Mouse (Mus musculus): Measurements from ENCODE around the gene Prm3. TPM values are rescaled to one million over a fixed set of nuclear protein-coding genes. Genes with fewer than 3 reads are reported as not detected.

Gene Prm3
- not detected in 2 replicates for polyA plus RNA-seq (2016; fragmentation: Nextera tagmentation; extraction: Ambion mirVana)

DNA sequence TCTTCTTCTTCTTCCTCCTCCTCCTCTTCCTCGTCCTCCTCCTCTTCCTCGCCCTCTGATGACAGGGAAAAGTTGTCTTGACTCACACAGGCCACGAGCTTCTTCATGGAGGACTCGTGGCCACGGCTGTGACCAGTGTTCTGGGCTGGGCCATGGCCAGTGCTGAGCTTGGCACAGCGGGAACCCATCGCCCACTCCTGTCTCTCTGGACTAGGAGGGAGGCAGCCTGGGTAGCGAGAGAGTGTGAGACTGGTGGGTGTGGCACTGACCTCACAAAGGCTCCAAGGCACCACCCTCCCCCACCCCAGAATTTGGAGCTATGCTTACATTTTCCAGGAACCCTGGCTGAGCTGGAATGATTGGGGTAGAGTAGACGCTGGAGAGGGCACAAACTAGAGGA is at the start of gene Prm3:
Gene Prm3 (minus strand): TSS at position 213 of the 400 bp plus-strand sequence.
- peaks cover 15% of the 10 kb centered on the region for H3K27me3 ChIP-seq (ENCODE audit: insufficient read depth, poor library complexity, severe bottlenecking)
- H3K4me1 ChIP-seq (replicated peaks), result peaks cover 27% of the 10 kb centered on the region
- H3K9me3 ChIP-seq, result no peaks in the 10 kb centered on the region
- no peaks in the 10 kb centered on the region for H3K36me3 ChIP-seq
- WGBS, result 81% methylated on average over 9 of the region's 9 CpGs
- H3K4me3 ChIP-seq, result no peak within 1 kb of the TSS
- no peak for DNase-seq (ENCODE audit: low spot score)
- no peak within 1 kb of the TSS for H3K27ac ChIP-seq

DNA sequence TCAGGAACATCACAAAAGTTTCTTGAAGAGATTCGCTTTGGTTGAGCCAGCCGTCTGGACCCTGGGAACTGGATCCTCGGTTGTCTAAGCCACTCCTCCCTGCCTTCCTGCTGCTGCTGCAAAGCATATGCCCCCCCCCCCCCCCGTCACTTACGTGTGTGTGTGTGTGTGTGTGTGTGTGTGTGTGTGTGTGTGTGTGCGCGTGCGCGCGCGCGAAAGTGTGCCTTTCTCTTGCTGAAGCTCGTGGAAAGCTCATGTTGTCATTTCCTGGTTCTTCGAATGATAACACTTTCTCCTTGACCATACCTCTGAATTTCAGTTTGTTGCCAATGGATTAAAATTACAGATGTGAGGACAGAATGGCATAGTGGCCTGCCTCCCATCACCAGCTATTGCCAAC is 49.3 kb upstream of the Prm3 start:
- WGBS, result 92% methylated on average over 14 of the region's 14 CpGs
- Histone ChIP-seq H3K27me3 (ENCODE audit: insufficient read depth, poor library complexity, severe bottlenecking) (no peaks in the 10 kb centered on the region), H3K9me3 (no peaks in the 10 kb centered on the region), H3K4me3 (no peak overlapping the region), H3K27ac (no peak overlapping the region), H3K36me3 (peaks cover 22% of the 10 kb centered on the region), H3K4me1 (replicated peaks) (peaks cover 55% of the 10 kb centered on the region)
- DNase-seq (ENCODE audit: low spot score), result no peak

DNA sequence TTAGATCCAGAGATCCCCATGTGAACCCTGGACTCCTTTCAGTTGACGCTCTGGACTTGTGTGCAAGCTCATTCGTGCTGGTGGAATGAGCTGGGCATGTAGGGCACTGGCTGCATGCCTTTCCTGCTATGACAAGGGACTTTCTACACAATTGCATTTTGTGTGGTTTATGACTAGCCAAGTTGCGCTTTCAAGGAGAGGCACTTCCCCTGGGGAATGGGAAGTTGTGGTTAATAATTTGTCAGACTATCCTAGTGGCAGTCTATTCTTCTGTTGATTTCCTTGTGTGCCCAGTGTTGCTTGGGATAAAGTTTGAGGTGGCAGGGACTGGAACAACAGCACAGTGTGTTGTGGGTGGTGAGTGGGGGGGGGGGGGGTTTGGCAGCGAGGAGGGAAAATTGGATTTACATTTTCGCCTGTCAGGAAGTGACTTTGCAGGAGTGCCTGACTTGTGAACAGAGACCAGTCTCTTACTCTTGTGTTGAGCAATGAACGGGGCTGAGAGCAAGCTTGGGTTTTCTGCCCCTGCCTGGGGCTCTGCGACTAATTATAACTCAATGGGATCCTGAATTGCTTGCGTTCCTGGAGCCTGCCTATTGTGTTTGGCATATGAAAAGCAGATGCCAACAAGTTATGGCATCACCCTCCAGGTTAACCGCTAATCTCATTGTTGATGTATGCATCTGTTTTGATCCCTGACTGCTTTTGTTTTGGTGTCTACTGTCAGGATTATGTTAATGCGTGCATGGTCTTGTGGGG is 48.0 kb upstream of the Prm3 start:
- no peaks in the 10 kb centered on the region for H3K9me3 ChIP-seq
- peaks cover 46% of the 10 kb centered on the region for H3K4me1 ChIP-seq (replicated peaks)
- H3K27ac ChIP-seq, result no peak overlapping the region; the same call in 1 of the 2 replicates
- DNase-seq (ENCODE audit: low spot score), result peak; percentile 24
- no peak overlapping the region for H3K4me3 ChIP-seq
- H3K27me3 ChIP-seq (ENCODE audit: insufficient read depth, poor library complexity, severe bottlenecking), result peaks cover 5% of the 10 kb centered on the region
- WGBS, result 44% methylated on average over 10 of the region's 10 CpGs
- peaks cover 19% of the 10 kb centered on the region for H3K36me3 ChIP-seq

DNA sequence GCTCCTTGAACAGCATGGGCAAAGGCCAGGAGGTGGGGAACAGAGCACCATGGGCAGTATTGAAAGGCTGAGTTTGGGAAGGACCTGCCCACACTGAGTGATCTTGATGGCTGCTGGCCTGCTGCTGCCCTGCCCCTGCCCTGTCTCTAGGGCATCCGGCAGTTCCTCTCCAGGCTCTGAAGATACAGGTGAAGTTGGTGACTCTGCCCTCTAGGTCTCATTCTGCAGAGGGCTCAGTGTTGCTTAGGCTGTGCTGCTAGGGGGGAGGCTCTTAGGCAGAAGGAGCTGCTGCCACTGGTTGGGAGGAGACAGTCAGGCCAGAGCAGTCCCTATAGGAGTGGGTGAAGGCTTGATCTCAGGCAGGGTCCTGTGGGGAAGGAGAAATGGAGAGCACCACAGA is 47.2 kb upstream of the Prm3 start:
- 86% methylated on average over 1 of the region's 1 CpGs for WGBS
- peaks cover 19% of the 10 kb centered on the region for H3K36me3 ChIP-seq

DNA sequence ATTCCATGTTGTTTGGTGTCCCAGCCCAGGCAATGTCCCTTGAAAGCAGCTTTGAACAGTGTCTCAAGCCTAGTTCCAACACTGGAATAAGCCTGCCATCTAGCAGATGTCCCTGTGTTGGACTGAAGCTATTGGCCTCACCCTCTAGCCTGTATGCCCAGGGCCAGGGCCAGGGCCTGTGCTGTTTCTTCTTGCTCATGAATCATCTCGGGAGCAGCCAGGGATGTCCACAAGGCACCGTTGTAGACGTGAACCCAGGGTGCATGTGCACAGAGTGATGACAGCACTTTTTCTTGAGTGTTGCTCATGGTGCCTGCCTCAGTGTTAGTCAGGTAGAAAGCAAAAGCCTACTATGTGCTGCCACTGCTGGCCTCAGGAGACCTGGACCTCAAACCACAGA is 46.5 kb upstream of the Prm3 start:
- peaks cover 39% of the 10 kb centered on the region for H3K4me1 ChIP-seq (replicated peaks)
- H3K27me3 ChIP-seq (ENCODE audit: insufficient read depth, poor library complexity, severe bottlenecking), result peaks cover 11% of the 10 kb centered on the region
- H3K4me3 ChIP-seq, result no peak overlapping the region
- no peaks in the 10 kb centered on the region for H3K9me3 ChIP-seq
- no peak for DNase-seq (ENCODE audit: low spot score)
- H3K36me3 ChIP-seq, result peaks cover 19% of the 10 kb centered on the region
- no peak overlapping the region for H3K27ac ChIP-seq
- WGBS, result 93% methylated on average over 3 of the region's 3 CpGs

More for the DNA sequence above, 47.2 kb upstream of the Prm3 start:
- Histone ChIP-seq H3K27ac (no peak overlapping the region; the same call in none of the 2 replicates), H3K27me3 (ENCODE audit: insufficient read depth, poor library complexity, severe bottlenecking) (peaks cover 11% of the 10 kb centered on the region), H3K4me1 (replicated peaks) (peaks cover 40% of the 10 kb centered on the region), H3K4me3 (no peak overlapping the region), H3K9me3 (no peaks in the 10 kb centered on the region)
- DNase-seq (ENCODE audit: low spot score), result no peak

DNA sequence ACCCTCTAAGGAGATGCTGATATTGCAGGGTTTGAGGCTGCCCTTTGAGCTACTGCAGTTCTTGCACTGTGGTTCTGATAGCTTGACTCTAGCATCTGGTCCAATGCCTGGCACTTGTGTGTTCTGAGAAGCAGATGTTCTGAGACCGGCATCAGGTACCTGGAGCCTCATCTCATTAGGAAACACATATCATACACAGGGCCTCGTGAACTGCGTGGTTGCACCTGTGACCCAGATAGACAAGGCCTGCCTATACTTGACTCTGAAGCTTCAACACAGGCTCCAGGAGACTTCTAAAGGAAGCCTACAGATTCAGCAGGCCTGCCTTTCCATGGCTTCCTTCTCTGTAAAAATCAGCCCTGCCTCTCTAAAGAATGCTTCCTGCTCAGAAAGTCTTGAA is 45.7 kb upstream of the Prm3 start:
- DNase-seq (ENCODE audit: low spot score), result no peak
- Histone ChIP-seq H3K36me3 (peaks cover 17% of the 10 kb centered on the region), H3K27me3 (ENCODE audit: insufficient read depth, poor library complexity, severe bottlenecking) (peaks cover 11% of the 10 kb centered on the region), H3K9me3 (no peaks in the 10 kb centered on the region), H3K27ac (no peak overlapping the region), H3K4me1 (replicated peaks) (peaks cover 38% of the 10 kb centered on the region), H3K4me3 (0 out of 2 replicates have a peak overlapping the region, but pooled peaks have one; percentile 4)
- WGBS, result 93% methylated on average over 3 of the region's 3 CpGs

DNA sequence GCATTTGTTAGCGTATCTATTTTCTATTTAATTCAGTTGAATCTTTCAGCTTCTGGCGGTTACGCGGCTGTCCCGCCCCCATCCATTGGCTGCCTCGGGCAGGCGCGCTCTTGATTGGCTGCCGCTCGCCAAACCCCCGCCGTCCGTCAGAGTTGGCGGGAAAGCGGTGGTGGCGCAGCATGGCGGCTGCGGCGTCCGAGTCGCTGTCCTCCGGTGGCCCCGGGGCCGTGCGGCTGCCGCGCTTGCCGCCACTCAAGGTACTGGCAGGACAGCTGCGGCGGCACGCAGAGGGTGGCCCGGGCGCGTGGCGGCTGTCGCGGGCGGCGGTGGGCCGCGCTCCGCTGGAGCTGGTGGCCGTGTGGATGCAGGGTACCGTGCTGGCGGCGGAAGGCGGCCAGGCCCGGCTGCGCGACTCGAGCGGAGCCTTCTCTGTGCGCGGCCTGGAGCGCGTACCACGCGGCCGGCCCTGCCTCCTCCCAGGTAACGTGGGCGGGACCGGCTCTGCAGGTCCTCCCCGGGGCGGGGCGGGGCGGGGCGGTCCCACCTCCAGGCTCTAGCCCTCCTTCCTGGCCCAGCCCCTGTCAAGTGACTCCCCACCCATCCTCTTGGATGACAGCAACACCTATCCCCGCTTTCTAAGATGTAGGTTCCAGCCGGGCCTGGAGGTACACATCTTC is 44.3 kb upstream of the Prm3 start, which contains the start of gene Rmi2:
Gene Rmi2 (plus strand): TSS at position 149 of the 677 bp plus-strand sequence.
- H3K9me3 ChIP-seq, result no peaks in the 10 kb centered on the region
- H3K27me3 ChIP-seq (ENCODE audit: insufficient read depth, poor library complexity, severe bottlenecking), result peaks cover 11% of the 10 kb centered on the region
- 1% methylated on average over 64 of the region's 69 CpGs for WGBS
- peak within 1 kb of the TSS; percentile 91 for H3K4me3 ChIP-seq
- peak; percentile 89 for DNase-seq (ENCODE audit: low spot score)
- H3K36me3 ChIP-seq, result peaks cover 5% of the 10 kb centered on the region
- H3K27ac ChIP-seq, result peak within 1 kb of the TSS; percentile 95
- H3K4me1 ChIP-seq (replicated peaks), result peaks cover 38% of the 10 kb centered on the region

DNA sequence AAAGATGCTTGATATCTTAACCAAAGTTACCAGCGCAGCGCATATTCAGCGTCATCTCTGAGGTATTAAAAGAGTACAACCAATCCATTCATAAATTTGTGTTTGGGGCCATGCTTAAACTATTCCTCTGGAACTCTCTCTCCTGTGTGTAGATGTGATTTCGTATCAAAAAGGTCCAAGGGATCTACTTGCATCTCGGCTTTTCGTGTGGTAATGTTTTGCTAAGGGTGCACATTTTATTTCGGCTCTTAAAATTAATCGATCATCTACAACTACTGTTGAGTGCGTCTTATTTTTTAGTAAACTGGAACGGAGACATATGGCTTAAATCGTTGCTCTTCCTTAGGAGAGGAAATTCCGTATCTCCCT is 43.8 kb upstream of the Prm3 start:
- WGBS, result 10% methylated on average over 12 of the region's 12 CpGs
- H3K36me3 ChIP-seq, result peaks cover under 1% of the 10 kb centered on the region; the same call in 1 of the 2 replicates
- H3K27ac ChIP-seq, result peak overlapping the region; percentile 95
- H3K4me1 ChIP-seq (replicated peaks), result peaks cover 35% of the 10 kb centered on the region
- H3K4me3 ChIP-seq, result peak overlapping the region; percentile 91
- no peak for DNase-seq (ENCODE audit: low spot score)
- H3K9me3 ChIP-seq, result no peaks in the 10 kb centered on the region
- peaks cover 11% of the 10 kb centered on the region for H3K27me3 ChIP-seq (ENCODE audit: insufficient read depth, poor library complexity, severe bottlenecking)

DNA sequence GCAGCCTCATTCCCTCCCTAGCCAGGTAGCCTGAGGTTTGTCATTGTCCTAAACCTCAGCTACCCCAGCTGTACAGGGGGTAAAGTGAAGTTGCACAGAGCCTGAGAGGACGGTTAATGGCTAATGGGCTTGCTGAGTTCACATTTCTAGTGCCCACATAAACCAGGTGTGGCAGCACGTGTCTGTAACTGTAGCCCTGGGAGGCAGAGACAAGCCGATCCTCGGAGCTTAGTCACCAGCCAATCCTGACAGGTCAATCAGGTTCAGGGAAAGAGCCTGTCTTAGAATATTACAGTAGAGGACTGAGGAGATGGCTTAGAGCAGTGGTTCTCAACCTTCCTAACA is 37.7 kb upstream of the Prm3 start:
- Histone ChIP-seq H3K36me3 (no peaks in the 10 kb centered on the region), H3K27ac (no peak overlapping the region), H3K4me3 (no peak overlapping the region), H3K9me3 (no peaks in the 10 kb centered on the region), H3K27me3 (ENCODE audit: insufficient read depth, poor library complexity, severe bottlenecking) (peaks cover 3% of the 10 kb centered on the region; the same call in 1 of the 2 replicates), H3K4me1 (replicated peaks) (no peaks in the 10 kb centered on the region)
- no peak for DNase-seq (ENCODE audit: low spot score)
- WGBS, result 83% methylated on average over 4 of the region's 4 CpGs

DNA sequence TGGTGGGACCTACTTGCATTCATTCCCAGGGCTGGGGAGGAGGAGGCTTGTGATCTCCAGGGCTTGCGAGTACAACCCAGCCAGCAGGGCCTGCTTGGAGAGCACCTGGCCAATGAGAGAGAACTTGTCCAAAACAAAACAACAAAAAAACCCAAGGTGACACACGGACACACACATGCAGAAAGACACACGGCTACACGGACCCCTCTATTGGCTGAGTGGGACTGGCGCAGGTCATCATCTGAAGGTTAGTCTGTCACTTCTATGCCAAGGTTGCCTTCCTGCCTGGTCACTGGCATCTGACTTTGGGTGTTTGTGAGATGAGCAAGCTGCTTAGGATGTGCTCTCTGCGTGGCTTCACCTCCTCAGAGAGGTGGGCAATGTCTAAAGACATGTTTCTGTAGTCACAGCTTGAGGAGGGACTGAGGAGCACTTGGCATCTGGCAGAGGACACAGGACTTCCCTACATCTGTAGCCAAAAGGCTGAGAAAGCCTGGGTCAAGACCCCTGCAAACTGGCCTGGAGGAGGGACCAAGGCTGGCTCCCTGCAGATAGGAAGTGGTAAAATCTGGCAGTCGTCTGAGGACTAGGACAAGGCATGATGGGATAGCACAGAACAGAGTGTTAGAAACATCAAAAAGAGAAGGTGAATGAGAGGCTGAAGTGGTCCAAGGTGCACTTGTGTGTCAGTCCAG is 37.2 kb upstream of the Prm3 start:
- WGBS, result 84% methylated on average over 7 of the region's 7 CpGs
- no peaks in the 10 kb centered on the region for H3K27me3 ChIP-seq (ENCODE audit: insufficient read depth, poor library complexity, severe bottlenecking)
- H3K27ac ChIP-seq, result no peak overlapping the region
- DNase-seq (ENCODE audit: low spot score), result no peak
- no peaks in the 10 kb centered on the region for H3K36me3 ChIP-seq
- H3K4me1 ChIP-seq (replicated peaks), result no peaks in the 10 kb centered on the region
- H3K9me3 ChIP-seq, result no peaks in the 10 kb centered on the region
- H3K4me3 ChIP-seq, result no peak overlapping the region

DNA sequence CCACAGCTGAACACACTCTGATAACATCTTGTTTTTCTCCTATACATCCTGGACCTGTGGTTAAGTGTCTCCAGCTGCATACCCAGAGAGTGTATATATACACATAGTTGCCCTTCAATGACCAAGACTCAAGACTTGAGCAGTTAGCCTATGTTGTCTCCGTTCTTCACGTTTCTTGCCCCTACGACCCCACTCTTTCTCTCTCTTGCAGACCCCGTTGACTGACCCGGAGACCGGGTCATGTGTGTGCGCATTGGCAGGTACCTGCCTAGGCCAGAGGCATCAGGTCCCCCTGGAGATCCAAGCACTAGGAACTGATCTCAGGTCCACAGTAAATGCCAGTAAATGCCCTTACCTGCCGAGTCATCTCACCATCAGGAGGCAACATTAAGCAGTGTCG is 36.6 kb upstream of the Prm3 start:
- Histone ChIP-seq H3K4me1 (replicated peaks) (no peaks in the 10 kb centered on the region), H3K4me3 (no peak overlapping the region), H3K27me3 (ENCODE audit: insufficient read depth, poor library complexity, severe bottlenecking) (no peaks in the 10 kb centered on the region), H3K27ac (no peak overlapping the region), H3K9me3 (no peaks in the 10 kb centered on the region), H3K36me3 (no peaks in the 10 kb centered on the region)
- WGBS, result 90% methylated on average over 9 of the region's 9 CpGs
- no peak for DNase-seq (ENCODE audit: low spot score)

DNA sequence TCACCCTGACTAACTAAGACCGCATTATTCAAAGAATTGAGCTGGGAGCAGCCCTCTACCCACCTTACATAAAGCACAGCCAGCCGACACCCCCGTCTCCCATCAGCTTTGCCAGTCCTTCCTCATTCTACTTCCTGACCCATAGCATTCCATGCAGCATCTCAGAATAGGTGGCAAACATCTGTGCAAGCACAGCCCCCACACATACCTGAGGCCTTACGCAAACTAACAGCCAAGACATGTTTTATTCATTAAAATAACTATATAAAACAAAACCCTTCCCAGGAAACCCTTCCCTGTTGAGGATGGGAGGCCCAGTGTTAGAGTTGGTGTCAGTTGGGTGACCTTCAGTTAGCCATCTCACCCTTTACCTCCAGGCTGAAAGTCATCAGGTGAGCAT is 35.1 kb upstream of the Prm3 start:
- Histone ChIP-seq H3K9me3 (no peaks in the 10 kb centered on the region), H3K4me1 (replicated peaks) (no peaks in the 10 kb centered on the region), H3K4me3 (no peak overlapping the region), H3K27me3 (ENCODE audit: insufficient read depth, poor library complexity, severe bottlenecking) (no peaks in the 10 kb centered on the region), H3K36me3 (no peaks in the 10 kb centered on the region), H3K27ac (no peak overlapping the region)
- DNase-seq (ENCODE audit: low spot score), result no peak
- 89% methylated on average over 4 of the region's 4 CpGs for WGBS

DNA sequence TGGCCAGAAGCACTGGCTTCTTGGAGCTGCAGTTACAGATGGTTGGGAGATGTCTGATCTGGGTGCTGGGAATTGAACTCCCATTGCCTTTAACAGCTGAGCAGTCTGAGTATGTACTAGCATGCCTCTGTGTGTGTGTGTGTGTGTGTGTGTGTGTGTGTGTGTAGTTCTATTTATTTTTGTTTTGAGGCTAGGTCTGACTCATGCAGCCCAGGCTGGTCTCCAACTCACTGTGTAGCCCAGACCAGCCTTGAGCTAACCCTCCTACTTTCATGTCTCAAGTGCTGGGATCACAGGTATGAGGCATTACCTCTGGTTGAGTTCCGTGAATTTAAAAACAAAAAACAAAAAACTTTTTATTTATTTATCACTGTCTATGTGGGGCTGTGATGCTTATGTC is 33.8 kb upstream of the Prm3 start:
- Histone ChIP-seq H3K27me3 (ENCODE audit: insufficient read depth, poor library complexity, severe bottlenecking) (no peaks in the 10 kb centered on the region), H3K36me3 (no peaks in the 10 kb centered on the region), H3K27ac (no peak overlapping the region), H3K4me1 (replicated peaks) (no peaks in the 10 kb centered on the region), H3K4me3 (no peak overlapping the region), H3K9me3 (no peaks in the 10 kb centered on the region)
- DNase-seq (ENCODE audit: low spot score), result no peak
- 80% methylated on average over 1 of the region's 1 CpGs for WGBS

All from hindbrain, embryonic 10.5 days (tissue).